Mouse (Mus musculus): ENCODE data around the gene Arid5b. TPM values are rescaled to one million over a fixed set of nuclear protein-coding genes. Genes with fewer than 3 reads are reported as not detected.

Gene Arid5b
- polyA plus RNA-seq, 1 experiment from 2014 or later: 42.1 TPM

DNA sequence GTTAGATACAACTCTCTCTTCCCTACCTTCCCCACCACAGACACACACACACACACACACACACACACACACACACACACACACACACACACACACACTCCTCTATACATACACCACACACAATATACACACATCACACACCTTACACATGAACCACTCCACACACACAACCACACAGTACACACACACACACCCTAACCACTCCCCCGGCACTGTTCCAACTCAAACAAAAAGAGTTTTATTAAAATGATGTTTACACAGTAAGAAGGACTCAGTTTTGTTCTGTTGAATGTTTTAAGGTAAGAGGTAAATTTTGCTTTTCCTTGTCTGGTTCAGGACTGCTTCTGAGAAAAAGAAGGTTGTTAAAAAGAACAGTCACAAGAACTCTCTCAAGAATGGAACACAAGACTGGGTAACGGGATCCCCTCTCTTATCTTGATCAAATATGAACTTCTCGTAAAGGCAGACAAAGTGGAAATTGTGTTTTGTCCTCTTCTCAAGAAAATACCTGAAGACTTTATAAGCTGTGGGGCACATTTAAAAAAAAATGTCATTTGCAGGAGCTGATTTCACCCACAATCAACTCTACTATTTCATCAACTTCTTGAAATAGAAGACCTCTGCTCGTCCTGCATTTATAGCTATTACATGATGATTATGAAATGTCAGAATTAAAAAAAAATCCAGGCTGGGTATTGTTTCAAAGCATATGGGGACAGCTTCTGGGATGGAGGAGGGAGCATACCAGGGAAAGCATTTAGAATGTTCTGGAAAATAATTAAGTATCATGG is 30.9 kb downstream of the Arid5b start:
- no peaks in the 10 kb centered on the region; the same call in 1 of the 2 replicates for H3K36me3 ChIP-seq (ENCODE audit: control insufficient read depth, insufficient read depth, low read length)
- ATAC-seq (ENCODE audit: insufficient number of reproducible peaks, low FRiP score, low TSS enrichment, low read depth) (no peak), DNase-seq (ENCODE audit: low spot score) (no peak)
- H3K4me2 ChIP-seq (ENCODE audit: low read depth, severe bottlenecking): no peak overlapping the region
- H3K4me1 ChIP-seq (ENCODE audit: control insufficient read depth, insufficient read depth, low read length): peaks cover 4% of the 10 kb centered on the region
- no peaks in the 10 kb centered on the region for H3K27me3 ChIP-seq (ENCODE audit: control insufficient read depth, insufficient read depth, low read length)
- 90% methylated on average over 4 of the region's 4 CpGs for WGBS
- no peak overlapping the region for H3K4me3 ChIP-seq (ENCODE audit: low read depth, low read length)
- H3K9me3 ChIP-seq (ENCODE audit: control insufficient read depth, low read length): no peaks in the 10 kb centered on the region
- no peak overlapping the region for H3K9ac ChIP-seq (ENCODE audit: low read length)
- no peak overlapping the region for H3K27ac ChIP-seq (replicated peaks; ENCODE audit: low read depth, low read length)

DNA sequence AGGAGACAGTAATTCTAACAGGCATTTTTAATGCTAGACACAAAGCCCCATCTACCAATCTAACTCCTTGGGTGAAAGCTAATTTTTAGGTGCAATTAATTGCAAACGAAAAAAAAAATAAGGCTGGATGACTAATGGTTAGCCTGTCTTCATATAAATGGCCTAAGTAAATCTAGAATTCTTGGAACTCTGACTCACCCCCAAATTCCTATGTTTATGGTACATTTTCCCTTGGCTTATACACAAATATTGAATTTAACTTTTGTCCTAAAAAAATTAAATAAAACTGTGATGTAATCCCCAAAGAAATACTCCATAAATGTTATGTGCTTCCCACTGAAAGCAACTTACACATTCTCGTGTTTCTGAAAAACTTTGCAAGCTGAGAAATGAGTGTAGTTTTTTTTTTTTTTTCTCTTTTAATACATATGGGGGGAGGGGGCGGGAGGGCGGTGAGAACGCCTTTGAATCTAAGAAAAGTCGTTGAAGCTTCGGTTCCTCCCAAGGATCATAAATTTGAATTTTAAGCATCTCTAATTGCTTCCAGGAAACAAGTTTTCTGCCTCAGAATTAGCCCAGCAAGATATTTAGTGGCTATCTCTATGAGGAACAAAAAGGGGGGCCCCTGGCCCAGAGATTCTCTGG is 31.8 kb downstream of the Arid5b start:
- no peak for ATAC-seq (ENCODE audit: insufficient number of reproducible peaks, low FRiP score, low TSS enrichment, low read depth)
- Histone ChIP-seq H3K4me3 (ENCODE audit: low read depth, low read length) (no peak overlapping the region), H3K9me3 (ENCODE audit: control insufficient read depth, low read length) (no peaks in the 10 kb centered on the region), H3K4me2 (ENCODE audit: low read depth, severe bottlenecking) (no peak overlapping the region), H3K9ac (ENCODE audit: low read length) (no peak overlapping the region), H3K27me3 (ENCODE audit: control insufficient read depth, insufficient read depth, low read length) (no peaks in the 10 kb centered on the region), H3K36me3 (ENCODE audit: control insufficient read depth, insufficient read depth, low read length) (peaks cover 2% of the 10 kb centered on the region; the same call in 1 of the 2 replicates), H3K27ac (replicated peaks; ENCODE audit: low read depth, low read length) (no peak overlapping the region), H3K4me1 (ENCODE audit: control insufficient read depth, insufficient read depth, low read length) (peaks cover 4% of the 10 kb centered on the region)
- 33% methylated on average over 7 of the region's 7 CpGs for WGBS
- no peak for DNase-seq (ENCODE audit: low spot score)

DNA sequence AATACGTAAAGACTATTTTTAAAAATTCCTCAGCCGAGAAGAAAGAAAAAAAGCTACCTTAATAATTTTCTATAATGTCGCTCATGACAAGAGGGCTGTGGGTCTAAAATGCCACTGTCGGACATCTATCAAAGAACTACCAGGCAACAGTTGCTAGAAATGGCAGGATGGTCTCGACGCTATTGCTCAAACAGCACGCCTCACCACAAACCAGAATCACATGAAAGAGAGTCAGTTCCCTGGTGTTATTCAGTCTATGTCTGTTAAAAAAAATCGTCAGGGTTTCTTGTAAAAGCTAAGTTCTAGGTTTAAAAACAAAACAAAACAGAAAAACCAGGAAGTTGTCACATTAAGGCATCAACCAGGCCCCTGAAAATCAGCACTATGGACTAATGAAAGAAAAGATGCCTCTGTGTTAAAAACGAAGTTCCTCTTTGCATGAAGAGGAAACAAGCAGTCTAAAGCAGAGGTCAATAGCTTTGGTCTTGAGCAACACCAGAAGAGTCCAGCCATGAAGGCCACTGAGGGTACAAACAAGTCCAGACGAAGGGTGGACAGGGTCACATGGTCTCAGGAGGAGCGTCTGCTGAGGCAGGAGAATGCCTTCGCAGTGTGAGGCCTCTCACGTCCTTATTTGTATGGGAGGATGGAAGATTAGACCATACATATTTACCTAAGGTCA is 37.6 kb downstream of the Arid5b start:
- ATAC-seq (ENCODE audit: insufficient number of reproducible peaks, low FRiP score, low TSS enrichment, low read depth) (no peak), DNase-seq (ENCODE audit: low spot score) (no peak)
- no peak overlapping the region for H3K27ac ChIP-seq (replicated peaks; ENCODE audit: low read depth, low read length)
- H3K9ac ChIP-seq (ENCODE audit: low read length): no peak overlapping the region
- no peaks in the 10 kb centered on the region for H3K27me3 ChIP-seq (ENCODE audit: control insufficient read depth, insufficient read depth, low read length)
- H3K4me1 ChIP-seq (ENCODE audit: control insufficient read depth, insufficient read depth, low read length): 0 out of 2 replicates have a peak, but pooled peaks cover 2% of the 10 kb centered on the region
- H3K4me2 ChIP-seq (ENCODE audit: low read depth, severe bottlenecking): no peak overlapping the region
- WGBS: 84% methylated on average over 13 of the region's 13 CpGs
- peaks cover 5% of the 10 kb centered on the region; the same call in 1 of the 2 replicates for H3K36me3 ChIP-seq (ENCODE audit: control insufficient read depth, insufficient read depth, low read length)
- no peak overlapping the region for H3K4me3 ChIP-seq (ENCODE audit: low read depth, low read length)
- no peaks in the 10 kb centered on the region for H3K9me3 ChIP-seq (ENCODE audit: control insufficient read depth, low read length)

DNA sequence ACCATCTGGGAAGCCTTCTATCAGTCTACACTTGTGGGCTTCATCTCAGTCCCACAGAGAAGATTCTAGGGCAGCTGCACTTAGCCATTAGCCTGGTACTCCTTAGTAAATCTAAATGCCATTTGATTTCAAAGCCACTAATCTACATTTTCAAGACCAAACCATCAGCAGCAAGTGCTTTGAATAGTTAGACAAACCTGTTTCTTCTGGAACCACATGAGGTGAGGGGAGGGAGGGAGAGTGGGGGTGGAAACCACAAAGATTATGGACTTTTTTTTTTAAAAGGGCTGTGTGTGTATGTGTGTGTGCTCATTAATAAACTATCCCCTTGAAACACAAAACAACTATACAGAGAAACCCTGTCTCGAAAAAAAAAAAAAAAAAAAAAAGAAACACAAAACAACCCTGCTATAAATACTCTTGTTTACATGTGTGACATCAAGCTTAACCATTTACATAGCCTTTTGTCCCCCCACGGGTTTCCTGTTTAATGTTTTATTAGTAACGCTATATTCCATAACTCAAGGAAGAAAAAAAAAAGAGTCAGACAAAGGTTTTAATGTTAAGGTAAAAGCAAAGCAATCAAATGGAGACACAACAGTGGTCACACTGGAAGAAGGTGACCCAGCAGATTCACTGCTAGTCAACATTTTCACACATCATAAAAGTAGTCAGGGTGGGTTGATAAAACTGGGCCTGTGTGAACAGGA is 38.3 kb downstream of the Arid5b start:
- H3K36me3 ChIP-seq (ENCODE audit: control insufficient read depth, insufficient read depth, low read length): peaks cover 5% of the 10 kb centered on the region; the same call in 1 of the 2 replicates
- H3K4me3 ChIP-seq (ENCODE audit: low read depth, low read length): no peak overlapping the region
- no peaks in the 10 kb centered on the region for H3K27me3 ChIP-seq (ENCODE audit: control insufficient read depth, insufficient read depth, low read length)
- no peak overlapping the region for H3K9ac ChIP-seq (ENCODE audit: low read length)
- 77% methylated on average over 3 of the region's 3 CpGs for WGBS
- no peak overlapping the region for H3K4me2 ChIP-seq (ENCODE audit: low read depth, severe bottlenecking)
- no peaks in the 10 kb centered on the region for H3K9me3 ChIP-seq (ENCODE audit: control insufficient read depth, low read length)
- H3K4me1 ChIP-seq (ENCODE audit: control insufficient read depth, insufficient read depth, low read length): 0 out of 2 replicates have a peak, but pooled peaks cover 2% of the 10 kb centered on the region
- ATAC-seq (ENCODE audit: insufficient number of reproducible peaks, low FRiP score, low TSS enrichment, low read depth): no peak
- DNase-seq (ENCODE audit: low spot score): no peak
- no peak overlapping the region for H3K27ac ChIP-seq (replicated peaks; ENCODE audit: low read depth, low read length)

DNA sequence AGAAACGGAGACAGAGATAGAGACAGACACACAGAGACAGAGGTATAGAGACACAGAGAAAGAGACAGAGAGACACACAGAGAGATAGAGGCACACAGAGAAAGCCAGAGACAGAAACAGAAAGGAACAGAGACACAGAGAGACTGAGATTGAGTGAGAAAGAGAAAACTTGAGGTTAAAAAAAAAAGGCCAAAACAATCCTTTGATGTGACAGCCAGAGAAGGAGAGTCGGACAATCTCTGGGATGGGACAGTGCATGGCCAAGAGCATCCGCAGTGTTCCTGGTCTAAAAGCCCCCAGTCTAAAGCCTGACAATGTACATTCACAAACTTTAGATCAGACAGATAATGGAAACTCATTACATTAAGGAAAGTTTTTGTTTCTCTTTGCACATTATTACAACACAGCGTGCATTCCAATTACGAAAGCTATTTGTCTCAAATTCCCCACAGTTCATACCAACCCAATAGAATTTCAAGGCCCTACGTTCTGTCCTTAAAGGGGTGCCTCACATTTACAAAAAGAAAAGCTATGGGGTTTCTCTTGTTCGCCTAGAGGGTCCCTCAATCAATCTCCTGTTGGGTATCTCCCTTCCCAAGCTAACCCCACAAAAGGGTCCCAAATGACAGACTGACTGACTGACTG is 39.0 kb downstream of the Arid5b start:
- Histone ChIP-seq H3K27me3 (ENCODE audit: control insufficient read depth, insufficient read depth, low read length) (no peaks in the 10 kb centered on the region), H3K36me3 (ENCODE audit: control insufficient read depth, insufficient read depth, low read length) (peaks cover 5% of the 10 kb centered on the region; the same call in 1 of the 2 replicates), H3K4me1 (ENCODE audit: control insufficient read depth, insufficient read depth, low read length) (0 out of 2 replicates have a peak, but pooled peaks cover 2% of the 10 kb centered on the region), H3K4me3 (ENCODE audit: low read depth, low read length) (no peak overlapping the region), H3K9me3 (ENCODE audit: control insufficient read depth, low read length) (no peaks in the 10 kb centered on the region), H3K9ac (ENCODE audit: low read length) (no peak overlapping the region), H3K27ac (replicated peaks; ENCODE audit: low read depth, low read length) (no peak overlapping the region), H3K4me2 (ENCODE audit: low read depth, severe bottlenecking) (no peak overlapping the region)
- no peak for DNase-seq (ENCODE audit: low spot score)
- ATAC-seq (ENCODE audit: insufficient number of reproducible peaks, low FRiP score, low TSS enrichment, low read depth): no peak
- WGBS: 85% methylated on average over 7 of the region's 7 CpGs

DNA sequence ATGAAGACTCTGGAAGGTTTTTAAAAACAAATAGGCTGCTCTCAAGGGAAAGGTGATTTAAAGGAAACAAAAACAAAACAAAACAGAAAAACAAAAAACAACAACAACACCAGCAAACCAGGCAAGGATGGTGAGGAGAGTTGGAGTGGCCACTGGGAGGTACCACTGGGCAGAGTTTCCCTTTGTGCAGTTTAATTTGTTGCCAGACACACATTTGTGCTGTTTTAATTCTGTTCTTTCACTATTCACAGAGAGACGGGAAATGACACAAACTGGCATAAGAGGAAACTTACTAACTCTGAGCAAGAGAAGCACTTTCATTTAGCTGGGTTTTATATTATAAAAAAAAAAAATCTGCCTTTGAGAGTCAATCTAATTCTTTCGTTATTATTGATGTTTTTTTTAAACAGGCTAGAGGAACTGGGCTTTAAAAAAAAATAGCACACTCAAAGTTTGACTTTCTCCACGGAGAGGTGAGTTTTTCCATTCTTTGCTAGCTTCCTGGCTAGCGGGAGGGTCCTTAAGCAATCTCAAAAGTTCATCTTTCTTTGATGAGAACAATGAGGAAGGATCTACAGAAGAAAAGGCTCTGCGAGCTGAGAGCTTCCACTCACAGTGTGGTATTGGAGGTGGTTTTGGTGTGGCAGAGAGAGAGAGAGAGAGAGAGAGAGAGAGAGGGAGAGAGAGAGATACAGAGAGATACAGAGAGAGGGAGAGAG is 39.7 kb downstream of the Arid5b start:
- ATAC-seq (ENCODE audit: insufficient number of reproducible peaks, low FRiP score, low TSS enrichment, low read depth): no peak
- H3K4me1 ChIP-seq (ENCODE audit: control insufficient read depth, insufficient read depth, low read length): 0 out of 2 replicates have a peak, but pooled peaks cover 2% of the 10 kb centered on the region
- peaks cover 5% of the 10 kb centered on the region; the same call in 1 of the 2 replicates for H3K36me3 ChIP-seq (ENCODE audit: control insufficient read depth, insufficient read depth, low read length)
- no peak overlapping the region for H3K4me3 ChIP-seq (ENCODE audit: low read depth, low read length)
- H3K27me3 ChIP-seq (ENCODE audit: control insufficient read depth, insufficient read depth, low read length): no peaks in the 10 kb centered on the region
- 64% methylated on average over 5 of the region's 5 CpGs for WGBS
- no peaks in the 10 kb centered on the region for H3K9me3 ChIP-seq (ENCODE audit: control insufficient read depth, low read length)
- H3K4me2 ChIP-seq (ENCODE audit: low read depth, severe bottlenecking): no peak overlapping the region
- no peak for DNase-seq (ENCODE audit: low spot score)
- no peak overlapping the region for H3K27ac ChIP-seq (replicated peaks; ENCODE audit: low read depth, low read length)
- H3K9ac ChIP-seq (ENCODE audit: low read length): no peak overlapping the region

DNA sequence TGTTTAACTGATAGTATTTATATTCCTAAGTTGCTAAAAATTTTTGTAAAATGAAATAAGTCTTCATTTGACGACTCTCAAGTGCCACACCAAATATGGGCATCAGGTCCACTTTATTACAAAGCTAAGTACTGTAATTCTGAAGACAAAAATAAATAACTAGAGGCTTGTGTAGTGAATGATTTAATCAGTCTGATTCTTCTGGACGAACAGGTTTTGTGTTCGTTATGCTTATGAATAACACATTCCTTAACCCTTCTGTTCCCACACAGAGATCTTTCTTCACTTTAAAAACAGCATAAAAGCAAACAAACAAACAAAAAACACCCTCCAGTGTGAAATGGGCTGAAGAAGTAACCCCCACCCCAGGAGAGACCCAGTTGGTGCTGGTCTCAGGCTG is 40.4 kb downstream of the Arid5b start:
- Histone ChIP-seq H3K36me3 (ENCODE audit: control insufficient read depth, insufficient read depth, low read length) (peaks cover 5% of the 10 kb centered on the region; the same call in 1 of the 2 replicates), H3K27ac (replicated peaks; ENCODE audit: low read depth, low read length) (no peak overlapping the region)
- WGBS: 60% methylated on average over 3 of the region's 3 CpGs

More for the DNA sequence above, 40.4 kb downstream of the Arid5b start:
- no peaks in the 10 kb centered on the region for H3K27me3 ChIP-seq (ENCODE audit: control insufficient read depth, insufficient read depth, low read length)
- DNase-seq (ENCODE audit: low spot score) (no peak), ATAC-seq (ENCODE audit: insufficient number of reproducible peaks, low FRiP score, low TSS enrichment, low read depth) (no peak)
- H3K4me2 ChIP-seq (ENCODE audit: low read depth, severe bottlenecking): no peak overlapping the region
- 0 out of 2 replicates have a peak, but pooled peaks cover 2% of the 10 kb centered on the region for H3K4me1 ChIP-seq (ENCODE audit: control insufficient read depth, insufficient read depth, low read length)
- H3K4me3 ChIP-seq (ENCODE audit: low read depth, low read length): no peak overlapping the region
- no peaks in the 10 kb centered on the region for H3K9me3 ChIP-seq (ENCODE audit: control insufficient read depth, low read length)
- H3K9ac ChIP-seq (ENCODE audit: low read length): no peak overlapping the region
